Mouse (Mus musculus) megakaryocyte, embryonic 14.5 days (primary cell): Measurements from ENCODE around the gene Enkd1.

Experiments used
- FLI1 ChIP-seq: IDR thresholded peaks from 2 replicates; pipeline ENCODE4 v1.6.1; 2012; ENCODE audit warnings: low read length, inconsistent platforms, mixed read lengths
- GATA1 ChIP-seq: IDR thresholded peaks from 3 replicates; pipeline ENCODE4 v1.6.1; 2012; ENCODE audit warnings: mixed read lengths, low read length, inconsistent platforms, borderline replicate concordance

- TF ChIP-seq GATA1 (no peak), FLI1 (no peak)
Measured at GRCm38 (mm10) chr8:105689256-105689982, 18.6 kb downstream of the Enkd1 start.
